Mouse (Mus musculus): ENCODE measurements around the gene Prkg1.

Gene Prkg1

DNA sequence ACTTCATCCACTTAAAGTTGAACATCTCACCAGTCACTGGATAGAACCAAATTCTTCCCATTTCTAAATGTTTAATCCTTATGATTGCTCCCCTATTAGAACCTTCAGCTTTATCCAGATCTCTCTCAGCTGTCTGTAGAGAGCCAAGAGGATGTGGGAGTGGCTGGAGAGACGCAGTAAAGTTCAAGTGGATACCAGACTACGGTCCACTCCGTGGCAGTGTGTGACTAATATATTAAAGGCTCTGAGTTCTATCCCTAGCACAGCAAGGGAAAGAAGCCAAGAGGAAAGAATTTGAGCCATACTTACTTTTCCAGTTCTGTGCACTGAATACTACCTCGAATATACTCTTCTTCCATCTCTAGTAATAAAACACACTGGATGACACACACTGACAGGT, 919.9 kb downstream of the Prkg1 start:
- no peak for DNase-seq (ENCODE audit: low read depth, low spot score)

DNA sequence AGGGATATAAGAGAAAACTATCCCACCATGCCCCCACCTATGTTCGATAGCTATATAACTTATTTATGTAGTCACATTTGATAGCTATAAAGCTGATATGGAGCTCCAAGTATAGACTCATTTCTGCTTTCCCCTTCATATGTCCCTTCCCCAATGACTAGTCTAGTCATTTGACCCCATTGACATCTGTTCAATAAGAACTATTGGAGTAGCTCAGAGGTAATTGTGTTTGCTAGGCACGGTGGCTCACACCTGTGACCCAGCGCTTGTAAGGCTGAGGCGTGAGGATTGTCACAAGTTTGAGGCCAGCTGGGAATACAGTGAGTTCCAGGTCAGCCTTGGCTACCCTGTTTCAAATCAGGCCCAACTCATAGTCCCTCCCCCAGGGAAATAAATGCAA, 921.2 kb downstream of the Prkg1 start:
- no peak for DNase-seq (ENCODE audit: low read depth, low spot score)

DNA sequence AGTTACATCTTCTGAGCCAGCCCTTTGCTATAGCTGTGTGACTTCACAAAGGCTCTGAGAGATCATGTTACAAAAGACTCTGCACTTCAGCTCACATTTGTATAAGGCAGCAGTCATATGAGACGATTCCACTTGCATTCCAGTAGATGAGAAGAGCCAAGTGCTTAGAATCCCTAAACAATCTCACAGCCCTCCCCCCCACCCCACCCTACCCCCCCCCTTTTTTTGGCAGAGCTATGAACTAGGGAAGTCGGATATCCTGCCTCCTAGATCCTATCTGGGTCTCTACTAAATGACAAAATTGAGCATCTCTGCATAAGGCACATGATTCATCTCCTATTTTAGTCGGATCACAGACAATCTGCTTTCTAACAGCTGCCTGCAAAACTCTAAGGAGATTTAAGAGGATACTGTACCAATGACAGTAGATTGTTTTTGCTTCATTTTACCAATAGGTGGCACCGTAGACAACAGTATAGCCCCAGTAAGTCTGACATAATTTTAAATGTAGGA, 921.7 kb downstream of the Prkg1 start:
- no peak for DNase-seq (ENCODE audit: low read depth, low spot score)

DNA sequence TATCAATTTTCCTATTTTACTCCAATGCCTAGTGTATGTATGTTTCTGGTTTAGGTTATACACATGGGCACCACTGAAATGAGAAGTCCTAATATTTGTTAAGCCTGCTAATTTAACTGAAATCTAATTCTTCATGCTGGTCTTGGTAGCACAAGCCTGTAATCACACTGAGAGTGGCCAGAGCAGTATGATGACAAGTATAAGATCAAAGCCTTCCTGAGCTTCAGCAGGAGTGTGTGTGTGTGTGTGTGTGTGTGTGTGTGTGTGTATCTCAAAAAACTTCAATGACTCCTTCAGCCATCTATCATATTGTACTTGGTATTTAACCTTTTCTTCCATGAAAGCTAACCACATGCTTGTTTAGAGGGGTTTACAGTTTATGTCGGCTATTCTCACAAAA, 922.2 kb downstream of the Prkg1 start:
- no peak for DNase-seq (ENCODE audit: low read depth, low spot score)

DNA sequence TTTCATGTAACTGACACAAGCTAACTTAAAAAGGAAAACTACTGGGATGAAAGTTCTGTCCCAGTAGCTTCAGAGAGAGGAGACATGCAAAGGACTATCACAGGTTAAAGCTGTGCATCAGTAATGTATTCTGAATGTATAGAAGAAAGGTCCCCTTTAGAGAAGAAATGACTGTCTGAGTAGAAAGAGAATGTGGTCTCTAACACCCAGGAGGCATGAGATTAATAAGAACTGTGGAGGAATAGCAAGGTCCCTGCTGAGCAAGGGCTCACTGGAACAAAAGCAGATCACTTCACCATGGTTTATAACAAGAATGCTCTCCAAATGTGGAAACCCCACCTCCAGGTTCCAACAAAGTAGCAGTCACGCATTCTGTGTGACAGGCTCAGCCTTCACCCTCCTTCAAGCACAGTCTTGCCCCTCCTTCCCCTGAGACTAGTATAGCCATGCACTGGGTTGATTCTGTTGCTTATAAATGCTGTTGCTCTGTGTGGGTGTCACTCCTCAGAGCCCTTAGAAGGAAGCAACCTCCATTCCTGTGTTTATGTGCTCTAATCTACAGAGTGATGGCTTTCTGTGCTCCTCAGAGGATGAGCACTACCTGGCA, 931.7 kb downstream of the Prkg1 start:
- no peak for DNase-seq (ENCODE audit: low read depth, low spot score)

DNA sequence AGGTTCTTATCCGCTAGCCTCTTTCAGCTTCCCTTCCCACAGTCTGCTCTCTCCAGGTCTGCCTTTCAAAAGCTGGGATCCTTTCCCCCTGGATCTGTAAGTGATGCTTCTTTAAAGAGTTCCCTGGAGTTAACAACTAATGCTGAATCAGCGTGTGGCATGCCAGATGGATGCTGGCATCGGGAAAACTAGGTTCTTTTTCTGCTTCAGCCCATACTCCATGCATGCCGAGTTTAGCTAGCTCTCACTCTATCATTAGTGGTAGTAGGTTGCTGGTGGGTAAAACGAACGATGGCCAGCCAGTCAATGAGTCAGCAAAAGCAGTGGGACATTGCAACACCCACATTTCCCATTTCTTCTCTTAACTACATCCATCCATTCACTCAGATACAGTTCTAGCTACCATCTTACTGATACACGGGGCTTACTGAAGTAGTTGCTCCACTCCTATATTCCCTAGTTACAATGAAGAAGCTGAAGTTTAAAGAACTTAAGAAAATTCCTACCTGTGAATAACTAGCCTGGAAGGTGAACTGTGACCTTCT, 935.5 kb downstream of the Prkg1 start:
- no peak for DNase-seq (ENCODE audit: low read depth, low spot score)

DNA sequence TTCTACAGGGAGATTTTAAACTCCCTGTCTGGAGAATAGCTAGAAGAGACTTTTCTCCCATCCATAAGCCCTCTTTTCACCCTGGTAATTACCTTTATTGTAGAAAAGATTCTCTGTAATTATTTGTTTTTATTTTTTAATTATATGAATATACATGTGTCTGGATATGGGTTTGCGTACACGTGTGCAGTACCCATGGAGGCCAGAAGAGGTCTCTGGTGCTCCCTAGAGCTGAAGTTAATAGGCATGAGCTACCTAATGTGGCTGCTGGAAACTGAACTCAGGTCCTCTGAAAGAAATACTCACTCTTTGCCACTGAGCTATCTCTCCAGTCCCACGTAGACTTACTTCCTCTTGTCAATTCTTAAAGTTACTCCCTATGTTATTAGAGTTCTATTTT, 937.0 kb downstream of the Prkg1 start:
- no peak for DNase-seq (ENCODE audit: low read depth, low spot score)

DNA sequence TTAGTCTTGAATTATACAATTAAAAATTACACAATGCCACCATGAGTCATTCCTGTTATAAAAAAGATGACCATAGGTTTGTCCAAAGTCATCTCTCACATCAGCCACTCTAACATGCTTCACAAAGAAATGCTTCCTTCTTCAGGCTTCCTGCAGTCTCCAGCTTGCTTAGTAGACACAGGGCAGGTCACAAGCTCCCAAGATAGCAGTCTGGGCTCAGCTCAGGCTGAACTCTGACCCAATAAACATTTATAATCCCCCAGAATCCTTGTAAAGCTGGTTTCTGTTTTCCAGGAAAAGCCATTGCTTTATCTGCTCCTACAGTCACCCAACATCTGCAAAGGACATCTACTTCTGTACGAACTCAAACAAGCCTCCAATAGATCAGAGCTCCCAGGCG, 938.7 kb downstream of the Prkg1 start:
- DNase-seq (ENCODE audit: low read depth, low spot score): no peak

DNA sequence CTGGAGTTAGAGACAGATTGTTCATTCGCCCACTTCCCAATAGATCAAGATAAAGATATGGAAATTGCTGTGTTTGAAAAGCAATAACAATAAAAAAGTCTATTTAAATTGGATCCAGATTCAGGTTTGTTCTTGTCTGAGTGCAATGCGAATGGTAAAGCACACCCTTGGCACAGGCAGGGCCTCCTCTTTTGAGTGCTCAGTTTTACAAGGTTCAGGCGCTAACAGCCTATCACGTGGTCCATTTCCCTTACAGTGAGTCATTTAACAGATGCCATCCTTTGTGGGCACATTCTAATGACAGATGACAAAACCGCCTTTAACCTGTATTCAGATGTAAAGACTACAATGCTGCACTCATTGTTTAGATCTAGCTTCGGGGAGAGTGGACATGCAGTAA, 949.2 kb downstream of the Prkg1 start:
- DNase-seq (ENCODE audit: low read depth, low spot score): no peak

DNA sequence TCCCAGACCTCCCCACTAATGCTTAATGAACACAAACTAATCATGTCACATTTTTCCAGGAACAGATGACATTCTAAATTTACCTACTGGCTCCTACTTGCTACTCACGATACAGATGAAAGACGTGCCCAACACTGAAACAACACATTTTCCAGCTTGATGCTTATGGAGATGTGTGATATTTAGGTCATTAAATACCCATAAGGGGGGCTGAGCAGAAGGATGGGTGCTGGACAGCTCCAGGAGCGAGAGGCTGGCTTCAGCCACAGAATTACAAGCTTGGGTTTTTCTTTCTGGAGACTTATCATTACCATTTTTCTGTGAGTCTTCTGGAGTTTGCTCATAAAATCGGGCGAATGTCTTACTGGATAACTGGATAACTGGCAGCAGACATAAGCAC, 958.6 kb downstream of the Prkg1 start:
- no peak for DNase-seq (ENCODE audit: low read depth, low spot score)

DNA sequence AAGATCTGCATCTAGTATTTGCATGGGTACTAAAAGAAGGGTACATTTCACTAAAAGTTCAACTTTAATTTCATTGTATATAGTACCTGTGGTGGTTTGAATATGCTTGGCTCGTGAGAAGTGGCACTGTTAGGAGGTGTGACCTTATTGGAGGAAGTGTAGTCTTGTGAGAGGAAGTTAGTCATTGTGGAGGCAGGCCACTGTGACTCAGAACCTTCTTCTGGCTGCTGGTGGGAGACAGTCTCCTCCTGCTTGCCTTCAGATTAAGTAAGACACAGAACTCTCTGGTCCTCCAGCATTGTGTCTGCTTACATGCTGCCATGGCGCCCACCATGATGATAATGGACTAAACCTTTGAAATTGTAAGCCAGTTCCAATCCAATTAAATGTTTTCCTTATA, 984.0 kb downstream of the Prkg1 start:
- DNase-seq (ENCODE audit: low read depth, low spot score): no peak

DNA sequence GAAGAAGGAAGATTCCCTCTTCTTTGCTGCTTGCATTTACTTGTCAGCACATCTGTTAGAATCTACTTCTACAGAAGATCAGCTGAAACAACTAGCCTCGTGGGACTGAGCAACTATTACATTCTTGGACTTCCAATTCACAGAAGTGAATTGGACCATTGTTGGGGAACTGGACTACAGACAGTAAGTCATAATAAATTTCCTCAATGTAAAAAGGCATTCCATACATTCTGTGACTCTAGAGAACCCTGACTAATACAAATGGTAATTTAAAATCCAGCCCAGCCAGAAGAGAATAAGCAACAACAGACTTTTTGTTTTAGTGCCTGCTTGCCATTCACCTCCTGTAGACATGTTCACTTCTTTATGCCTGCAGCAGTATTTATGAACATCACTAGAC, 996.5 kb downstream of the Prkg1 start:
- DNase-seq (ENCODE audit: low read depth, low spot score): no peak

DNA sequence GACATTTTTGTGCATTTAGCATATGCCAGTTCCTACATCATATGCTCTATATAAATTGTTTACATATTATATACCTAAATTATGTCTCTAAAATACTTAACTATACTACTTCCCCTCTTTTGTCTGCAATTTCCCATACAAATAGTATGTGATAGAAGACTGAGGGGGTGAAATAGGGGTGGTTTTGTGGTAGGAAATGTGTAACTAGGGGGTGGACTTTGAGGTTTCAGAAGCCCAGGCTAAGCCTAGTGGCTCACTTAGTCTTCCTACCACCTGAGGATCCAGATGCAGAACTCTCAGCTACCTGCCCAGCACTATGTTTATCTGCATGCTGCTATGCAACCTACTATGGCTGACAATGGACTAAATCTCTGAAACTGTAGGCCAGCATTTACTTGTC, 1020.4 kb downstream of the Prkg1 start:
- no peak for DNase-seq (ENCODE audit: low read depth, low spot score)

DNA sequence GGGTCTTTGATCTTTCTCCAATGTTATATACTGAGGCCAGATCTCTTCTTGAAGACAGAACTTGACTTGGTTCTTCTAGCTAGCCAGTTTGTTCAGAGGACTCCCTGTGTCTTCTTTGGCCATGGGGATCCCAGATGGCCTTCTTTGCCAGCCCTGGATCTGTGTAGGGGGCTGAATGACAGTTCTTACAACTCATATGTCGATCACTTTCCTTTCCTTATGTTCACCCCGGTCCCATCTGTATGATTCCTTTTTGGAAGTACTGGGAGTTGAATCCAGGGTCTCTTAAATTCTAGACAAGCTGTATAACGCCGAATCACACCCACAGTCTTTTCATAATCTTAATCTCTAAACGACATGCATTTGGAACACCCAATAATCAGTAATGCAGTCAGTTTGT, 1065.7 kb downstream of the Prkg1 start:
- DNase-seq (ENCODE audit: low read depth, low spot score): no peak

DNA sequence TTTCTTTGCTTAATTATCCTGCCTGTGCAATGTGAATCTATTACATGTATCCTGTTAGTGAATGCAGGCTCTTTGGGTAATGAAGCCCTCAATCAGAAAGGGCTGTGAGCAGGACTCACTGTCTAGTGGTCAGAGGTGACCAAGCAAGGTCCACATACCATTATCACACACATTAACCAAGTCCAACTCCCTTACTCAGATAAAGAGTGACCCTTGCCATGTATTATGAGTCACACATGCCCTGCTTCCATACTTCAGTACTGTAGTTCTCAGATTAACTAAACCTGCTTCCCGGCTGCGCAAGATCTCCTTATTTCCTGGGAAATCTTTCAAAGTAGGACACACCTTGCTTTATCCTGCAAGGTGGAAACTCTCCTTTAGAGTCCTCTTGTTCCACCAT, 1073.6 kb downstream of the Prkg1 start:
- DNase-seq (ENCODE audit: low read depth, low spot score): no peak

DNA sequence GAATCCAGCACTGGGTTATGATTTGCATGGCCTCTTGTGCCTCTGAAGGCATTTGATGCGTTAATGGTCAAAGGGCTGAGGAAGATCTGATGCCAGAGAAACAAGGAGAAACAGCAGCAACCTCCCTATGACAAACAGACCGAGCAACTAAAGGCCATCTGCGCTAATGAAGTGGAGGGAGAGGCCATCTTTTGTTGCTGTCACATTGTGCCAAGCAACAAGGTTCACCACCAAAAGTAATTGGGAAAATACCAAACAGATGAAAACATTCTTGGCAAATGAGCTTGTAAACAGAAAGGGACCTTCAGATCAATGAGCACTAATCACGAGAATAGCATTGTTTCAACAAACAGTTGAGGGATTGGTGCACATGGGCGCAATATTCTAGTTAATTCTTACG, 1074.1 kb downstream of the Prkg1 start:
- no peak for DNase-seq (ENCODE audit: low read depth, low spot score)

DNA sequence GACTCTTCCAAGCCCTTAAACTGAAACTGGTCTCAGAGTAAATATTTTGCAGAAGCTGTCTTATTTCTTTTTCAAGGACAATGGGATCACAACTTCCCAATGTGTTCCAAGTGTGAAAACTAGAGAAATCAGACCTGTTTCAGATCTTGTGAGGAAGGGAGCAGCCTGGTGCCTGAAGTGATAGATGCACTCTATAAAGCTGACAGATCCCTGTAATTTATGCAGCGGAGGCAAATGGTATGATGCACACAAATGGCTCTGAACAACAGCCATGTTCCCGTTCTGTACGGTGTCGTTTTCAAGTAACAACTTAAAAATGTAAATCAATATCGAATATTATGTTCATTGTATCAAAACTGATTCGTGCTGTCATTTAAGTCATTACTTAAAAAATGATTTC, 1076.9 kb downstream of the Prkg1 start:
- DNase-seq (ENCODE audit: low read depth, low spot score): no peak

DNA sequence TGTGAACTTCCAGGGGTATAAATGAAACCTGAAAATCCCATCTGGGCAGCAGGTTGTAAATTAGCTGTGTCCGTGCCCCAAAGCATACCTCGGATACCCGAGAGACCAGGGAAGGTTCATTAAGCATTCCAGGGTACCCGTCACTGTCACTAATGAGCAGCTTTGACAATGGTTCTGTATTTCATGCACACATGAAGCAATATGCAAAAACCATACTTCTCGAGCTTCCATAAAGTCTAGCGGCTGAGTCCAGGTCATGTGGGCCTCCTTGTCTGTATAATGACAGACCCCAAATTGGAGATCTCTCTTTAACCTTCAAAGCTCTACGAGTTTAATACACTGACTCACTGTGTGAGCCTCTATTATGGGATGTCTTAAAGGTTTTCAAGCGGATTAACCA, 1088.5 kb downstream of the Prkg1 start:
- no peak for DNase-seq (ENCODE audit: low read depth, low spot score)

DNA sequence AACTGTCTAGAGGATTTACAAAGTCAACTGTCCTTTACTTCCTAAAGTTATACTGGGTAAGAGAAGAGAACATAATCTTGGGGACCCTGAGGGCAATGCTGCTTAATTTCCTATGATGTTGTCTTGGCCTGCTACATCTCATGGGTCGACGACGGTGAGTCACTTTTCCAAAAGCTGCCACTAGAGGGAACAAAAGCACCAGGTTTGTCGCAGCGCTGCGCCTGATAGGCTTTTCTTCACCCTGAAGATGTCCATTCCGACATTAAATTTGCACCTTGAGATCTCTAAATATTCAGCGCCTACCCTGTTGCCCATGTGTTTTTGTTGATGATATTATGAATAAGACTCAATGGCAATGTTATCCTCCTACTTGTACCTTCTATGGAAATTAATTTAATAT, 1100.6 kb downstream of the Prkg1 start:
- DNase-seq (ENCODE audit: low read depth, low spot score): peak; percentile 45

DNA sequence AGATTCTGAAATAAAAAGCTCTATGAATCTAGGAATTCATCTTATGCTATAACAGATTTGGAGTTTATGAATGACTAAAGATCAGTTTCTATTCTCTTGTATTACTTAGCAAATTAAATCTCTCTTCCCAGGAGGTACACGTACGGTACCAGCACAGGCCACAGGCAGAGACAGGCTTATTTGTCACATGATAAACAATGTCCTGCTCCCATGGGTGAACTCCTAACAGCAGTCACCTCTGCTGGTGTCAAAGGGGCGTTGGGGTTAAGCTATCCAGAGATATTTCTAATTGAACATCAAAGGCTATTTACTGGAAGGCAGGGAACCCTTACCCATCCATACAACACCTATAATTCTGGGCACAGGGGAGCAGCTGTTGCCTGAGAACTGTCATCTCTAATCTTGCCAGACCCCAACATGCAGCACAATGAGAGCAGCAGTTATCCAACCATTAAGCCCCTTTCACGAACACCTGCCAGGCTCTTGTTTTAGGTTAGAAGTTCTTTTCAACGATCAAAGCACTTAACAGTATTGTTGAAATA, 1122.1 kb downstream of the Prkg1 start:
- no peak for DNase-seq (ENCODE audit: low read depth, low spot score)

DNA sequence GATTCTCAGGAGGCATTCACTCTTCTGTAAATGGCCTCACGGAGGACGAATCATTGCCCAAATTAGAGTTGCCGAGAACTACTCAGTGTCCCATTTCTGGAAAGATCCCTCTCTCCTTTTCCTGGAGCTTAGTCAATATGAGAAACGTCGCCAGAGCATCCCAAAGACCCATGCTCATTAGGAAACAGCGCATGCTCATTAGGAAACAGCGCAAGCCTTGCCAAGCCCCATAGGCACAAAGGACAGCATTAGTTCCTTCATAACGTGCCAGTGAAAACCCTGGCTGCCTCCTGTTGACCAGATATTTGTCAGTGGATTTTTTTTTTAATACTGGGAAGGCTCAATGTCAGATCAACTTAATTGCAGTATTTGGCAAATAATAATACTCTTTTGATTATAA, 1127.4 kb downstream of the Prkg1 start:
- DNase-seq (ENCODE audit: low read depth, low spot score): no peak

DNA sequence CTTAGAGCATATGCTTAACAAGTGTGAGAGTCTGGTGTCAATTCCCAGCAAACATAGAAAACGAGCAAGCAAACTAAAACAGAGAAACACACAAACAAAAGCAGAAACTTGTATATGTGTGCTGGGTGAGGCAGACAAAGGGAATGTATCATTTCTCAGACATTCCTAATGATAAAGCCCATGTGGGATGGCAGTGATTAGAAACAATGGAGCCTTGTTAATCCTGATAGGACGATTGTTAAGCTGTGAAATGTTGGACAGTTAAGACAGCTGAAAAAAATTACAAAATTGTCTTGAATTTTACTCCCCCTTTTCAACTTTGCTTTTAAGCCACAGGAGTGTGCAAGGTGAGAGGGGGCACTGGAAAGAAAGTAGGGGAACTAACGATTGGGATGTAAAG, 1133.8 kb downstream of the Prkg1 start:
- DNase-seq (ENCODE audit: low read depth, low spot score): no peak

DNA sequence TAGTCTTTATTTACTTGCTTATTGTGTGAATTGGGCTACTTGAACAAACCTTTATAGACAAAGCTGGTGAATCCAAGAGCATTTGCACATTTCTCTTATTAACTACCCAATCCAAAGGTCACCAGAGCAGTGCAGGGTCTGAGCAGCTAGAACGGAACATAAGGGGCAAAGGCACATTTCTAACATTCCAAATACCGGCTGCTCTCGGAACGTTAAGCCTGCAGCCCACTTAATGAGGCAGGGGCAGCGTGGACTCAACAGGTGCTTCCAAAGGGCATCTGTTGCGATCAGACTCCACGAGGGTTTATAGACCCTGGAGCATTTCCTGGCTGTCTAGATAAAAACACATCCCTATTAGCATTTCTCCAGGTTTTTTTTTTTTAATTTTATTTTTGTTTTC, 1138.8 kb downstream of the Prkg1 start:
- DNase-seq (ENCODE audit: low read depth, low spot score): no peak

DNA sequence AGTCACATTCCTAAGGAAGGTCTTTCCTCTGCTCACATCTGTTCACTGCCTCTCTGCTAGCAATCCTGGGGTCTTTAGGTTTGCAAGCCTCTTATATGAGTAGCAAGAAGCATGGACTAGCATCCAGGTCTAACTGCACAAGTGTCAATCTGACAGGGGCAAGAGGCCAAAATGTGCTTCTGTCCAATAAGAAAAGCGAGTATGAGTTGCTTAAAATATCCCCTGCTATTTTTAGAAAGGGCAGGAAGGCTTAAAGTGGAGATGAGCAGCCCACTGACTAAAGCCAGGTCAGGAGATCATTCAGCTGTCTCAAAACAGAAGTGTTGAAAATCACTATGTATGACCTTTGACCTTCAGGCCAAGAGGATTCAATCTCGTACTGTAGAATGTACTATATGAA, 1139.4 kb downstream of the Prkg1 start:
- DNase-seq (ENCODE audit: low read depth, low spot score): no peak

Measured in WW6 (cell line).